Mouse (Mus musculus) R1 (cell line): ENCODE data around the gene Sh3tc1.
A peak's percentile ranks its signal among the peaks of the same experiment; 100 is the strongest.

Experiments used
- DNase-seq: peaks from one replicate; pipeline ENCODE4 v3.0.0-alpha.2; 2018; ENCODE audit warnings: low read depth, low spot score

Sh3tc1 gene

GRCm38 (mm10) chr5:35755131-35755733 is 15.4 kb upstream of the Sh3tc1 start:
- peak; percentile 94 for DNase-seq

GRCm38 (mm10) chr5:35751016-35751415 is 11.2 kb upstream of the Sh3tc1 start:
- DNase-seq = no peak

DNA sequence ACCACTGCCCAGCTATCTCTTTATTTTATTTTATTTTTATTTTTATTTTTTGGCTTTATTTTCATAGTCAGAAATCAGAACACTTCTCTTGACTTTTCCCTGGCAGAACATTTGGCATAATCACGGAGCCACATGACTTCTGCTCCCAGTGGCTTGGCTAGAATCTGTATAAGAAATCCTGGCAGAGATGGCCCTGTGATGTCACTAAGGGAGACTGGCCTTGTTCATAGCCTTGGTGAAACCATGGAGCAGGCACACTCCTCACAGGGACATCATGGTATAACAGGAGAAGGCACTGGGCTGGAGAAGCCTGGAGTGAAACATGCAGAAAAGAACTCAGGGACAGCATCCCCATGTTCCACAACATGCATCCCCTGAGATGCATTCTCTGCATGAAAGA is 10.2 kb upstream of the Sh3tc1 start:
- DNase-seq = no peak

DNA sequence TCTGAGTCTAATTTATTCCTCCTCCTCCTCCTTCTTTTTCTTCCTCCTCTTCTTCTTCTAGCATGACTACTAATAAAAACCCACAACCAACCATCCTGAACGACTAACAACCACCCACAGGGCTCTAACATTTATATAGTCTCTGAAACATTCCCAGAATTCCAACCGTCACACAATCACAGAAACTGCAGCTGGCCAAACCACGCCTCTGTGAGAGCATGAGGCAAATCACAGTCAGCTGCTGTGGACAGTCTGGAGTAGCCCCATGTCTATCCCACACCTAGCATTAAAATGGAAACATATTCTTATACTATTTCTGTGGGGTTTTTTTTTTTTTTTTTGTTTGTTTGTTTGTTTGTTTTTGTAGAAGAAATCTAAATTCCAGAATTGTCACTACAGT is 9.6 kb upstream of the Sh3tc1 start:
- DNase-seq = no peak

- peak; percentile 69 for DNase-seq
Measured at GRCm38 (mm10) chr5:35746910-35747309, 7.1 kb upstream of the Sh3tc1 start.

DNA sequence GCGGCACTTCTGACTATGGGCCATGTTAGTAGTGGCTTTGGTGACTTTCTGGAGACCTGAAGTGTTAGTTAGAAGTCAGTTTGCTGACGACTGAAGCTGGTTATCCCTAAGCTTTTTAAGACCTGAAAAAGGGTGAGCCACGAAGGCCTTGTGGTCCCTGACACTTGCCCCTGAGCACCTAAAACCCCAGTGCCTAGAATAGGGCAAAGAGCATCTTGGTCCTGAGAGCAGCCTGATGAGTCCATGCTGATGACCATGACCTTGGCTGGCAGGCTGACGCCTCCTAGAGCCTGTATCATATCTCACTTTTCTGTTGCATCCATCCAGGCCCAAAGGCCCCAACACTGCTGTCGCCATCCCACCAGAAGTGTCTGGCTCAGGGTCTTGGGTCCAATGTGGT is 5.6 kb upstream of the Sh3tc1 start:
- no peak for DNase-seq

DNA sequence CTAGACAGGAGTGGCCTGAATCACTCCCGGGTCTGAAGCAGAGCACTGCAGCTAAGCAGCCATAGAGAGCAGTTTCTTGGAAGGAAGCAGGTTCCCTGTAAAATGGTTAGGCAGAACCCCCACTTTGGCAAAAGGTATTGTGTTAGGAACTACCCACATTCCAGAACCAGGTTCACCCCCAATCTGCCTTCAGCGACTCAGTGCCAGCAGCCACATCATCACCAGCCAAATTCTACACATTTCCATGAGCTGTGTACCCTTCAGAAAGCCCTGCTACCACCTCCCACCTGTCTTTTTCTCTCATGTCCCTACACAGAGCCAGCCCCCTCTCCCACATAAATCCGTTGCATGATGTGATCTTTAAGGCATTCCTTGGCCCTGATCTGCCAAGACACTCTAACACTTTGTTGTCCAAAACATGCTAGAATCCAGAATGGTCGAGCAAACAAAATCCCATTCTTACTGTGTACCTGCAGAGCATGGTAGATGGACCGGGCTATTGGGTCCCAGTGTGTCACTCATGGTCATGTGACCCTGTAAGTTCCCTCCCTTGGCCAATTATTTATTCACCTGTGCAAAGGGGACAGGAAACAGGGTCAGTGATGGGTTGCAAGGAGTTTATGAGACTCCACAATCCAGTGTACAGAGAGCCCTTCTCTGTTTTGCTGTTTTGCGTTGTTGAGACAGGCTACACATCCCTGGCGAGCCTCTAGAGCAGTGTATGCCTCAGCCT is 4.4 kb upstream of the Sh3tc1 start:
- DNase-seq = no peak

DNA sequence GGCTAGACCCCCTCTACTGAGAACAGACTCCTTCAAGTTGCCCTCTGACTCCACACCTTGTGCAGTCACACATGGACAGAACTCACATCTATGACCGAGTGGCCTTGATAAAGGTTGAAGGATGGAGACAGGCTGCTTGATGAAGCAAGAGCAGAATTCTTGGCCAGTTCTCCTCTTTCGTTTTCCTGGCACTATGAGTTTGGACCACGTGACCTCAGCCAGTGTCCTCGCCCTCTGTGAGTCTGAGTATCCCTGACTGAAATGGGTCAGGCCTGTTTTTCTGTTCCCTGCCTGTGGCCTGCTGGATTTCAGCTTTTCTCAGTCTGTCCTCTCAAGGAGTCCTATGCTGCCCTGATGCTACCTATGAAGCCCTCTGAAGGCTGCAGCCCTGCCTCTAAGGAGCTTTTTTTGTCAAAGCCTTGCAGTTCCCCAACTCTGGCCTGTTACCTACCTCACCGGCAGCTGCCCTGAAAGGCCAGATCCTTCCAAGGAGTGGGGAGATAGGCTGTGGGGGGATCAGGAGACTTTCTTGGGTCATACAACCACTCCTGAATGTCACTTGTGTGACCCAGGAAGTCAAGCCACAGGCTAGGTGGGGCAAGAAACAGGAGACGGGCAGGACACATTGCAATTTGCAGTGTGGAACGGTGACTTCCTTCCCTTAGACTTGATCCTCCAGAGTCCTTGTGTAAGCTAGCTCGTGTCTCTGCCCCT is 3.6 kb upstream of the Sh3tc1 start:
- DNase-seq = no peak

DNA sequence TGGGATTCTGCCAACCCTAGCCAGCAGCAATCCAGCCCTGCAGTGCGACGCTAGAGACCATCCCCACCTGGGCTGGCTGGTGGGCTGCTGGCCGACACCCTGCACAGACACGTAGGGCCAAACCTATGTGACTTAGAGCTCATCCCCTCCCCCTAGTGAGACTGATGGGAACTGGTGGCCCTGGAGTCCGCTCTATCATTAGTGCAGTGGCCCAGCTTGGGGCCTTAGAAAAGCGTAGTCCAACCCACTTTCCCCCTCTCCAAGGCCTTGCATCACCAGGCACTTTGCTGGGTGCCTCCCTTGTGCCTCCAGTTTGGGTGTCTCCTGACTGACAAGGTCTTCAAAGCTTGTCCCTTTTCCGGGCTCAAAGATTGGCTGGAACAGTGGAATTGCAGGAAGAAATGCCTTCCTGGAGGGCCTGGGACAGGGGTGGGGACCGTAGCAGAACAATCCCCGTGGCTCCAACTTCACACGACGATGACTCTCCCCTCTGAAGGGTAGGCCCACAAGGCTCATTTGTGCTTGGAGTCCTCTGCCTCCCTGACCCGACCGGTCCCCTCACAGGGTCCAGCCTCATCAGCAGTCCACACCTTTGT is 1.5 kb upstream of the Sh3tc1 start:
- peak; percentile 51 for DNase-seq

DNA sequence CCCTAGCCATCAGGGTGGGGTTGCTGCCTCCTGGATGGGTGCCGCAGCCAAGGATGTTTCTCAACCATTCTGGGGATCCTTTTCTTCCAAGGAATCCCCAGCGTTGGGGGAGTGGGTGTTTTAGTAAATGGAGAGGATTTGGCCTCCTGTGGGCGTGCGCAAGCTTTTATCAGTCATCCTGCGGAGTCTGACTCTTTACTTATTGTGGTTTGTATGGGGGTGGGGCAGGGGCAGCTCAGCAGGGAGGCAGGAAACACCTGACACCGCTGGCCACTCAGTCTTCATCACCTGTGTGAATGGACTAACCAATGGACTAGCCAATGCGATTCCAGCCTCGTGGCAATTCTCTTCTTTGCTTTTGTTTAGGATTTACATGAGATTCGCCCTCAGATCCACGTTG is 929 bp upstream of the Sh3tc1 start:
- DNase-seq = peak; percentile 70

DNA sequence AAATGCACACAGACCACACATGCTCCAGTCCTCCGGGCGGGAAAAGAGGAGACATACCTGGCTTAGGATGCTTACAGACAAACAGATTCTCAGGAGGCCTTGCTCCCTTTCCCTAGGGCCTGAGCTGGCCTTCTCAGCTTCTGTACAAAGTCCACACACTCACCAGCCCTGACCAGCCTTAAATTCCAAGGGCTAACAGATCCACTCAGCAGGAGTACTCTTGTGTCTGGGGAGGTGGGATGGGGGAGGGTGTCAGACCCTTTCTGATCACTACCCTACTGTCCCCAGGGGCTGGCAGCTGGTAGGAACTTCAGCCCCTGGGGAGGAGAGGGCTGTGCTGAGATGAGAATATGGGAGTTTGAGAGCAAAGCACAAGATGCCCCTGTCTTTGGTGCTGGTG is 782 bp downstream of the Sh3tc1 start:
- no peak for DNase-seq

DNA sequence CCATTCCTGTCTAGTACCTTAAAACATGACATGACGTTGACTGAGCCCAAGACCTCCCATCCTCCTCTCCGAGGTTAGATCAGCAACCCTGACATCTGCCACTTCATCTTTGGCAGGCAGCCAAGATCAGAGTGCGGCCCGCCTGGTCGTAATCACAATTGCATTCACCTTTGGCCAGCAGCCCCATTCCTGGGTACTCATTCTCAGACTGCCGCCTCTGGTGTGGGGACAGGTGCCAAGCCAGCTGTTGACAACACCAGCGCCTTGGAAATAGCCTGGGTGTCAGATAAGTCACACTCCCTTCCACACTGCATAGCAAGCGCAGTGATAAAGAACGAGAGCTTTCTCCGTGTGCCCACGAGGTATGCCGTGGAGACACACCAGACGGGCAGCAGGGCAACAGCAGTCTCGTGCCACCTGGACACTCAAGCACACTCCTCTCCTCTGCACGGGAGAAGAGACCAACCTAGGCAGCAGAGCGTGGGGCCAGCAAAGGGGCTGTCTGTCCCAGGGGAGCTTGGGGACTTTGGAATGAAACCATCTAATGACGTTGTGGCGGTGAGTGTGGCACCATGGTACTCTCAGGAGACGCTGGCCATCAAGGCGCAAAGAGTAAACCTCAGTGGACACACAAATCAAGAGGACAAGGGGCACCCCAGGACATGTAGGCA is 2.4 kb downstream of the Sh3tc1 start:
- DNase-seq = no peak

GRCm38 (mm10) chr5:35733523-35733922 is 6.3 kb downstream of the Sh3tc1 start:
- no peak for DNase-seq

DNA sequence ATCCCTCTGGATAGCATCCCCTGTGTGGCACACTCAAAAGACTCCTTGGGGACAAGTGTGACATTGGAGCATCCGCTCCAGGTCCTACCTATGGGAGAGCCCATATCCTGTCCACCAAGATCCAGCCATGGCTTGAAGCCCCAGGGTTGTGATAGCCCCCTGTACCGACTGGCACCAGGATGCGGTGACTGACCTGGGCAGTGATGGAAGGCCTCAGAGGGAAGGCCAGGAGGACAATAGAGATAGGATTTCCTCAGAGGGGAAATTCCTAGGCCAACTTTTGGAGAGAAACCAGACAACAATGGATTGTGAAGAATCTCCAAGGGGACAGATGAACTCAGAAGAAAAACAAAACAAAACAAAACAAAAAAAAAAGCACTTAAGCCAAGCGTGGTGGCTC is 8.8 kb downstream of the Sh3tc1 start:
- no peak for DNase-seq

GRCm38 (mm10) chr5:35730552-35730951 is 9.2 kb downstream of the Sh3tc1 start:
- DNase-seq = no peak

DNA sequence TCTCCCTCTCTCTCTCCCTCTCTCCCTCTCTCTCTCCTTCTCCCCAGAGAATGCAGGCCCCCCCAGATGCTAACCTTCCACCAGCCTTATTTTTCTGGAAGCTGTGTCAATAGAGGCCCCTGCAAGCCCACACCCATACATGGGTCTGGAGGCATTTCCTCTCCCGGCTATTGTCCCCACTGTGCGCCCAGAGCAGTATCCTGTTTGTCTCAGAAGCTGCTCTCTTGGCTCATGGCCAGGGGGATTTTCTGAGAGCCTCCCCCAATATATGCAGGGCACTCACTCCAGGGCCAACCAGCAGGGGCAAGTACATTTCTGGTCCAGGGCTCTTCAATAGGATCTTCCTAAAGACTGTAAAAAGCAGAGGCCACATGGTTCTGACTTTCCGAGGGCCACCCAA is 9.9 kb downstream of the Sh3tc1 start:
- DNase-seq = peak; percentile 54

DNA sequence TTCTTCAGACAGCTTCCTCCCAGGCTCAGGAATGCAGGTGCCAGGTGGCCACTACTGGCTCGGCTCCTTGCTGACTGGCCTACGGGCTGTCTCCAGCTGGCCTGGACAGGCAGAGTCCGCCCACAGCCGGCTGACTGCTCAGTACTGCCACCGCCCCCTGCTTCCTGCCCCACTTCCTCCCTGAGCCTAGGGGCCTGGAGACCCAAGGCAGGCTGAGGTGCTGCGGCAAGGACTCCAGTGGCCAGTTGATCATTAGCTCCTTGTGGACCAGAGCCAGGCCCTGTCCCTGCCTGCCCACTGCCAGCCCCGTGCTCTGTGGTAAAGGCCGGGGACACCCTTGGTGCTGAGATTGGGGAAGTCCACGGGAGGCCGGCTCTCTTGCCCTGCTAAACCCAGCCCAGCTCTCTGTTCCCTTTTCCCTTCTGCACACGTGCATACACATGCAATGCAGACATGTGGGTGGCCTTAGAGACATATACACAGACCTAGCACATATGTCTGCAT is 10.8 kb downstream of the Sh3tc1 start:
- peak; percentile 42 for DNase-seq

GRCm38 (mm10) chr5:35728344-35728956 is 11.3 kb downstream of the Sh3tc1 start:
- no peak for DNase-seq

- no peak for DNase-seq
Measured at GRCm38 (mm10) chr5:35727447-35727846, 12.3 kb downstream of the Sh3tc1 start.

DNA sequence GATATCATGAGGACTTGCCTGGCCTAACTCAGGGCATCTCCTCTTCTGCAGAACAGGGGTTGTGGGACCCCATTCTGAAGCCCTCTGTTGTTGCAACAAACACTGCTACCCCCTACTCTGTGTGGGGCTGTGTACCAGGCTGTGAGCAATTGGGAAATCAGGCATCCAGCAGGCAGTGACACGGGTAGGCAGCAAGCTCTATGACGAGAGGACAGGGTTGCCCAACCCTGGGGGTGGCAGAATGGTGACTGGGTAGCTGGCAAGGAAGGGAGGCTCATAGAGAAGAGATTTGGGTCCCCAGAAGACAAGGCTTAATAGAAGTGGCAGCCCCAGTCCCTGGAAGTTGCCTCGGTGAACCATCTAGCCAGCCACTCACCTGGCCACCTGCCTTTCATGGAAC is 13.9 kb downstream of the Sh3tc1 start:
- DNase-seq = no peak

DNA sequence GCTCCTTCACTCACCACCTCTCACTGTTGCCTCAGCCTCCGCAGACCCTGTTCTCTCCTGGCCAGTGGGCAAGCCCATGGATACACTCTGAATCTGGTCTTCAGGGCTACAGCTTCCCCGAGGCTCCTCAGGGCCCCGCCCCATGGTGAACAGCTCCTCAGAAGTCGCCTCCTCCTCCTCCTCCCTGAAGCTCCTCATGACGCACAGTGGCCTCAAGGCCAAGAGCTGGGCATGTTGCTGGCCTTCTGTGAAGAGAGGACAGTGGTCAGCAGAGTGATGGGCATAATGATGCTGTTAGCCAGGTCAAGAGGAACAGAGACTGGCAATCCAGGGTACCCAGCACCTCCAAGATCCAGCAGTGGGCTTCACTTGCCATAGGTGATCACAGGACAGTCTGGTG is 15.9 kb downstream of the Sh3tc1 start:
- no peak for DNase-seq
